Mouse (Mus musculus): ENCODE data around the gene Fam180a. TPM values are rescaled to one million over a fixed set of nuclear protein-coding genes. Genes with fewer than 3 reads are reported as not detected.
A peak's percentile ranks its signal among the peaks of the same experiment; 100 is the strongest.

The Fam180a gene
- polyA plus RNA-seq, 1 experiment from 2014 or later, result not detected

- 0 out of 2 replicates have a peak, but pooled peaks have one; percentile 7 for ATAC-seq (ENCODE audit: low FRiP score)
- H3K4me1 ChIP-seq (replicated peaks; ENCODE audit: control insufficient read depth, insufficient read depth, low read length), result peaks cover 6% of the 10 kb centered on the region; the same call in 1 of the 2 replicates
- no peak for DNase-seq (ENCODE audit: low spot score)
- no peak overlapping the region for H3K4me2 ChIP-seq (replicated peaks; ENCODE audit: low read depth, low read length)
- H3K9me3 ChIP-seq (ENCODE audit: control insufficient read depth, low read length), result no peaks in the 10 kb centered on the region
- 53% methylated on average over 5 of the region's 5 CpGs for WGBS
- no peaks in the 10 kb centered on the region for H3K36me3 ChIP-seq (ENCODE audit: control insufficient read depth, insufficient read depth, low read length)
- H3K9ac ChIP-seq (ENCODE audit: low read depth, low read length), result no peak overlapping the region
- no peak overlapping the region for H3K27ac ChIP-seq (ENCODE audit: low read depth, low read length)
- no peak overlapping the region for H3K4me3 ChIP-seq (ENCODE audit: low read depth, low read length)
- no peaks in the 10 kb centered on the region for H3K27me3 ChIP-seq (ENCODE audit: control insufficient read depth, insufficient read depth, low read length)
Measured at GRCm38 (mm10) chr6:35353416-35353815, 27.5 kb upstream of the Fam180a start.

DNA sequence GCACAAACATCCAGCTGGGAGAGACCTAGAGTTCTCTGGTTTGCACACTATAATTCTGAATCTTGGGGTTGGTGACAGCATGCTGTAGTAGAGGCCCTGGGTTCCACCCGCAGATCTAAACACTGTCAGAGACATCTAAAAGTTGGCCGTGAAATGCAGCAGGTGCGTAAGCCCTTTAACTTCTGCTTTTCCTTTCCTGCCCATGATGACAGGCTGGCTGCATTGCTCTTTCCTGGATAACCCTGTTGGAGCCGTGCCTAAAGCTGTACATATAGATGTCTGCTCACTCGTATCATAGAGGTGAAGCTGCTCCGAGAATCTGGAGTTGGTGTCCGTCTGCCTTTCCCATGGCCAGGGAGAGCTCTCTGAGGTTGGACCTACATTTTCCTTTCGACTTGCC, 26.9 kb upstream of the Fam180a start:
- peaks cover 6% of the 10 kb centered on the region; the same call in 1 of the 2 replicates for H3K4me1 ChIP-seq (replicated peaks; ENCODE audit: control insufficient read depth, insufficient read depth, low read length)
- no peak overlapping the region for H3K4me3 ChIP-seq (ENCODE audit: low read depth, low read length)
- no peak overlapping the region for H3K27ac ChIP-seq (ENCODE audit: low read depth, low read length)
- no peaks in the 10 kb centered on the region for H3K9me3 ChIP-seq (ENCODE audit: control insufficient read depth, low read length)
- WGBS, result 82% methylated on average over 8 of the region's 8 CpGs
- no peak overlapping the region for H3K9ac ChIP-seq (ENCODE audit: low read depth, low read length)
- no peak overlapping the region for H3K4me2 ChIP-seq (replicated peaks; ENCODE audit: low read depth, low read length)
- ATAC-seq (ENCODE audit: low FRiP score) (no peak), DNase-seq (ENCODE audit: low spot score) (no peak)
- no peaks in the 10 kb centered on the region for H3K36me3 ChIP-seq (ENCODE audit: control insufficient read depth, insufficient read depth, low read length)
- no peaks in the 10 kb centered on the region for H3K27me3 ChIP-seq (ENCODE audit: control insufficient read depth, insufficient read depth, low read length)

DNA sequence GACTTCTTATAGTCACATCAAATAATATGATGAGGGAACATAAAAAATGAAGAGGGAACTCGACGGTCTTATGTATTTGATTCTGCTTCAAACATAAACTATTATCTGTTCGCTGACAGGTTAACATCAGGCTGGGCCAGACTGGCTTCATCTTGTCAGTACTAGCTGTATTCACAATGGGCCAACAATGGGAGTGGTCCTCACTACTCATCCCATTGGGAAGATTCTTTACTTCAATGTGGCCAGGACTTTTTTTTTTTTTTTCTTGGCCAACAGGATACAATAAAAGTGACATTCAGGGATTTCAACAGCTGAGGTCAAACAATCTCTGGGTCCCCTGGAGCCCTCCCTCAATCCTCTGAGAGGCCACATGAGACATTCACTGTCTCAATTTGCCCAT, 25.9 kb upstream of the Fam180a start:
- Histone ChIP-seq H3K27me3 (ENCODE audit: control insufficient read depth, insufficient read depth, low read length) (no peaks in the 10 kb centered on the region), H3K4me1 (replicated peaks; ENCODE audit: control insufficient read depth, insufficient read depth, low read length) (peaks cover 6% of the 10 kb centered on the region; the same call in 1 of the 2 replicates), H3K4me3 (ENCODE audit: low read depth, low read length) (no peak overlapping the region), H3K9me3 (ENCODE audit: control insufficient read depth, low read length) (no peaks in the 10 kb centered on the region), H3K36me3 (ENCODE audit: control insufficient read depth, insufficient read depth, low read length) (no peaks in the 10 kb centered on the region), H3K9ac (ENCODE audit: low read depth, low read length) (no peak overlapping the region), H3K27ac (ENCODE audit: low read depth, low read length) (no peak overlapping the region), H3K4me2 (replicated peaks; ENCODE audit: low read depth, low read length) (no peak overlapping the region)
- no peak for DNase-seq (ENCODE audit: low spot score)
- ATAC-seq (ENCODE audit: low FRiP score), result no peak
- whole genome bisulfite sequencing, result 93% methylated on average over 3 of the region's 3 CpGs

DNA sequence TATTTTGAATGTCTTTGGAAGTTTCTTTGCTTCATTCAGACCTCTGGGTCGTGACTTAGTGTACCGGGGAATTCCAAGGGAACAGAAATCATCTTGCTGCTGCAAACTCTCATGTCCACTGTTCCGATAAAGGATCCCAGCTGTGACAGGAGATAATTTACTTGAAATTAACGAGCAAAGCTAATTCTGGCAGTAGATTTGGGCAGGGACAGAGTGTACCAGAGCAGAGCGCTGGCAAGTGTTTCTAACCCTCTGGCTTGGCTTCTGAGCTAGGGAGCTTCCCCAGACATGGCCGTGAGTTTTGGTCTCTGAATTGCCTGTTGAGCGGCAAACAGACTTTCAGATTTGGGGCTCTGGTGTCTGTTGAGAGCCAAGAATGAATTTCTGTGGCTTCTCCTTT, 23.8 kb upstream of the Fam180a start:
- ATAC-seq (ENCODE audit: low FRiP score) (no peak), DNase-seq (ENCODE audit: low spot score) (no peak)
- no peak overlapping the region for H3K4me2 ChIP-seq (replicated peaks; ENCODE audit: low read depth, low read length)
- H3K9ac ChIP-seq (ENCODE audit: low read depth, low read length), result no peak overlapping the region
- H3K4me1 ChIP-seq (replicated peaks; ENCODE audit: control insufficient read depth, insufficient read depth, low read length), result peaks cover 5% of the 10 kb centered on the region; the same call in 1 of the 2 replicates
- H3K9me3 ChIP-seq (ENCODE audit: control insufficient read depth, low read length), result no peaks in the 10 kb centered on the region
- H3K36me3 ChIP-seq (ENCODE audit: control insufficient read depth, insufficient read depth, low read length), result no peaks in the 10 kb centered on the region
- no peak overlapping the region for H3K4me3 ChIP-seq (ENCODE audit: low read depth, low read length)
- WGBS, result 86% methylated on average over 7 of the region's 7 CpGs
- H3K27ac ChIP-seq (ENCODE audit: low read depth, low read length), result no peak overlapping the region
- no peaks in the 10 kb centered on the region for H3K27me3 ChIP-seq (ENCODE audit: control insufficient read depth, insufficient read depth, low read length)

DNA sequence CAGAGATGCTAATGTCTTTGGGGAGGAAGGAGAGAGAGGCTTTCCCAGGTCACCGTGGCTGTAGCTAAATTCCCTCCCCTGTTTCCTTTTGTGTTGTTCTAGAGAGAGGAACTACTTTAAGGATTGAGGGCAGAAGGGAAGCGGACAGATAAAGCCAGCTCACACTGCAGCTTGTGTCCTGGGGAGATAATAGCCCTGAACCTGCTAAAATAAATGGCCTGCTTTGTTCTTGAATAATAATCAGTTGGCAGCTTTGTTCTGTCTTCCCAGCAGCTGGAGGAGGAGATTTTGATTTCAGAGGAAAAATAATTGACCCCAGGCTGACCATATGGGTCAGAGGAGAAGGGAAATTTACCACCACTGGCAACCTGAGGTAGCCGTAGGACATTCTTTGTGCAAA, 12.7 kb upstream of the Fam180a start:
- 9% methylated on average over 3 of the region's 3 CpGs for WGBS
- Histone ChIP-seq H3K27ac (ENCODE audit: low read depth, low read length) (peak overlapping the region; percentile 43; the same call in 1 of the 2 replicates), H3K9me3 (ENCODE audit: control insufficient read depth, low read length) (no peaks in the 10 kb centered on the region), H3K4me2 (replicated peaks; ENCODE audit: low read depth, low read length) (no peak overlapping the region), H3K4me3 (ENCODE audit: low read depth, low read length) (no peak overlapping the region), H3K4me1 (replicated peaks; ENCODE audit: control insufficient read depth, insufficient read depth, low read length) (no peaks in the 10 kb centered on the region), H3K27me3 (ENCODE audit: control insufficient read depth, insufficient read depth, low read length) (no peaks in the 10 kb centered on the region), H3K9ac (ENCODE audit: low read depth, low read length) (no peak overlapping the region), H3K36me3 (ENCODE audit: control insufficient read depth, insufficient read depth, low read length) (no peaks in the 10 kb centered on the region)
- ATAC-seq (ENCODE audit: low FRiP score), result peak; percentile 33; the same call in 1 of the 2 replicates
- DNase-seq (ENCODE audit: low spot score), result peak; percentile 17

DNA sequence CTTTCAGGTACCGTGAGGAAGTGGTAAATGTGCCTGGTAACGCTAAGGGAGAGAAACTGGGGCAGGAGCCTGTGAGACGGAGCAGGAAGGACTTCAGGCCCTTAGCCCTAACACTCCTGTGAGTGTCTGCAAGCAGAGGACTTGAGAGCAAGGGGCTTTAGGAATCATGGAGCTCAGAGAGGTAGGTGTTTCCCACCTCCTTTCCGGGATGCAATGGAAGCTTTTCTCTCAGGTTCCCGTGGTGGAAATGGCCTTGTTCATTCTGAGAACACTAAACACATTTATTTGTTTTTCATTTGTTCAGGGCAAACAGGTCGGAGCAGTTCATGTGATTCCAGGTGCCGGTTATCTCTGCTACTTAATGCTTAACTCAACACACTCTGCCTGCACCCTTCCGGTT, 11.9 kb upstream of the Fam180a start:
- 82% methylated on average over 8 of the region's 8 CpGs for WGBS
- Histone ChIP-seq H3K27me3 (ENCODE audit: control insufficient read depth, insufficient read depth, low read length) (no peaks in the 10 kb centered on the region), H3K4me2 (replicated peaks; ENCODE audit: low read depth, low read length) (no peak overlapping the region), H3K4me3 (ENCODE audit: low read depth, low read length) (no peak overlapping the region), H3K27ac (ENCODE audit: low read depth, low read length) (no peak overlapping the region), H3K9ac (ENCODE audit: low read depth, low read length) (no peak overlapping the region), H3K4me1 (replicated peaks; ENCODE audit: control insufficient read depth, insufficient read depth, low read length) (no peaks in the 10 kb centered on the region), H3K9me3 (ENCODE audit: control insufficient read depth, low read length) (no peaks in the 10 kb centered on the region), H3K36me3 (ENCODE audit: control insufficient read depth, insufficient read depth, low read length) (no peaks in the 10 kb centered on the region)
- ATAC-seq (ENCODE audit: low FRiP score) (no peak), DNase-seq (ENCODE audit: low spot score) (no peak)

GRCm38 (mm10) chr6:35335452-35335851, 9.5 kb upstream of the Fam180a start:
- no peaks in the 10 kb centered on the region for H3K27me3 ChIP-seq (ENCODE audit: control insufficient read depth, insufficient read depth, low read length)
- H3K36me3 ChIP-seq (ENCODE audit: control insufficient read depth, insufficient read depth, low read length), result no peaks in the 10 kb centered on the region
- H3K9ac ChIP-seq (ENCODE audit: low read depth, low read length), result no peak overlapping the region
- no peaks in the 10 kb centered on the region for H3K4me1 ChIP-seq (replicated peaks; ENCODE audit: control insufficient read depth, insufficient read depth, low read length)
- H3K27ac ChIP-seq (ENCODE audit: low read depth, low read length), result no peak overlapping the region
- H3K9me3 ChIP-seq (ENCODE audit: control insufficient read depth, low read length), result no peaks in the 10 kb centered on the region
- WGBS, result 73% methylated on average over 5 of the region's 5 CpGs
- DNase-seq (ENCODE audit: low spot score), result no peak
- H3K4me3 ChIP-seq (ENCODE audit: low read depth, low read length), result no peak overlapping the region
- no peak overlapping the region for H3K4me2 ChIP-seq (replicated peaks; ENCODE audit: low read depth, low read length)
- no peak for ATAC-seq (ENCODE audit: low FRiP score)

GRCm38 (mm10) chr6:35334278-35334677, 8.3 kb upstream of the Fam180a start:
- ATAC-seq (ENCODE audit: low FRiP score) (no peak), DNase-seq (ENCODE audit: low spot score) (no peak)
- Histone ChIP-seq H3K36me3 (ENCODE audit: control insufficient read depth, insufficient read depth, low read length) (no peaks in the 10 kb centered on the region), H3K4me2 (replicated peaks; ENCODE audit: low read depth, low read length) (no peak overlapping the region), H3K4me1 (replicated peaks; ENCODE audit: control insufficient read depth, insufficient read depth, low read length) (no peaks in the 10 kb centered on the region), H3K9ac (ENCODE audit: low read depth, low read length) (no peak overlapping the region), H3K4me3 (ENCODE audit: low read depth, low read length) (no peak overlapping the region), H3K27me3 (ENCODE audit: control insufficient read depth, insufficient read depth, low read length) (no peaks in the 10 kb centered on the region), H3K9me3 (ENCODE audit: control insufficient read depth, low read length) (no peaks in the 10 kb centered on the region), H3K27ac (ENCODE audit: low read depth, low read length) (no peak overlapping the region)
- 80% methylated on average over 4 of the region's 4 CpGs for WGBS

DNA sequence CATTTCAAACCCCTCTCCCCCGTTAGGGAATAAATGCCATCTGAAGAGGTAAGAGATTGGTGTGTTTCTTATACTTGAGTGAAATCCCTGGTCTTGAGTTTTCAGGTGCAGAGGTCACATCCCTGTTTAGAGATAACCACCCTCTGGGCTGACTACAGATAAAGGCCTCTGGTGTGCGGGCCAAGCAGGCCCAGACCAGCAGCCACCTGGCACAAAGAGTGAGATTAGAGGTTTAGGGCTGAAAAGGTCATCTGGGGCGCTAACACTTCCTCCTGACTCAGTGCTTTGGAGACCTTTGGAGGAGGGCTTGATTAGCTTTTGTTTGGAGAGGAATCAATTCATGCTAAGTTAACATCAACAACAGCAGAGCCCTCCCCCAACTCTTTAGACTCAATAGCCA, 7.7 kb upstream of the Fam180a start:
- Histone ChIP-seq H3K9me3 (ENCODE audit: control insufficient read depth, low read length) (no peaks in the 10 kb centered on the region), H3K36me3 (ENCODE audit: control insufficient read depth, insufficient read depth, low read length) (no peaks in the 10 kb centered on the region), H3K27ac (ENCODE audit: low read depth, low read length) (no peak overlapping the region), H3K4me3 (ENCODE audit: low read depth, low read length) (no peak overlapping the region), H3K4me1 (replicated peaks; ENCODE audit: control insufficient read depth, insufficient read depth, low read length) (no peaks in the 10 kb centered on the region), H3K4me2 (replicated peaks; ENCODE audit: low read depth, low read length) (no peak overlapping the region), H3K9ac (ENCODE audit: low read depth, low read length) (no peak overlapping the region), H3K27me3 (ENCODE audit: control insufficient read depth, insufficient read depth, low read length) (no peaks in the 10 kb centered on the region)
- 38% methylated on average over 3 of the region's 3 CpGs for WGBS
- DNase-seq (ENCODE audit: low spot score) (no peak), ATAC-seq (ENCODE audit: low FRiP score) (no peak)
